Mouse (Mus musculus) midbrain, embryonic 16.5 days (tissue): ENCODE data around the gene Nmnat3. TPM values are rescaled to one million over a fixed set of nuclear protein-coding genes. Genes with fewer than 3 reads are reported as not detected.
"Not testable (repeated sequence)": the region's sequence is repeated elsewhere in the genome, so short reads cannot be mapped to it uniquely, and the experiment has no call there.

ENCODE experiments used
- ATAC-seq: fragments of 200-750 bp; cut with Nextera tagmentation; 2 replicates; pipeline ENCODE4 v1.8.0; 2017; ENCODE audit warnings: moderate TSS enrichment
- H3K27ac ChIP-seq: fragments of 300-500 bp; sonication (generic); 2 replicates; pipeline ENCODE4 v1.5.1; 2014; ENCODE audit warnings: mild to moderate bottlenecking, low read length, mixed read lengths
- H3K27me3 ChIP-seq: fragments of 300-500 bp; sonication (generic); 2 replicates; pipeline ENCODE4 v1.6.1; 2014; ENCODE audit warnings: low read depth, low read length, mixed read lengths; ENCODE audit not compliant: control insufficient read depth, insufficient read depth
- H3K36me3 ChIP-seq: fragments of 300-500 bp; sonication (generic); 2 replicates; pipeline ENCODE4 v1.6.1; 2014; ENCODE audit warnings: mild to moderate bottlenecking, low read length, moderate library complexity, mixed read lengths; ENCODE audit not compliant: control insufficient read depth, insufficient read depth
- H3K4me1 ChIP-seq: fragments of 300-500 bp; sonication (generic); 2 replicates; pipeline ENCODE4 v1.6.1; 2014; ENCODE audit warnings: mild to moderate bottlenecking, low read length, mixed read lengths; ENCODE audit not compliant: control insufficient read depth, insufficient read depth
- H3K4me2 ChIP-seq: fragments of 300-500 bp; sonication (generic); 2 replicates; pipeline ENCODE4 v1.6.1; 2014; ENCODE audit warnings: mild to moderate bottlenecking, low read length, mixed read lengths
- H3K4me3 ChIP-seq: fragments of 300-500 bp; sonication (generic); 2 replicates; pipeline ENCODE4 v1.5.1; 2014; ENCODE audit warnings: low read depth, mild to moderate bottlenecking, low read length, moderate library complexity, mixed read lengths
- H3K9ac ChIP-seq: fragments of 300-500 bp; sonication (generic); 2 replicates; pipeline ENCODE4 v1.6.1; 2014; ENCODE audit warnings: low read depth, low read length, mixed read lengths
- H3K9me3 ChIP-seq: fragments of 300-500 bp; sonication (generic); replicated peaks from 2 replicates; pipeline ENCODE4 v1.6.1; 2014; ENCODE audit warnings: mild to moderate bottlenecking, low read length, mixed read lengths; ENCODE audit not compliant: control insufficient read depth, poor library complexity, severe bottlenecking
- WGBS: fragments of 180-500 bp; shearing (Covaris S2); extraction: QIAGEN DNeasy Blood & Tissue Kit; methylation state at CpG from one replicate; pipeline ENCODE4 v1.1.7; 2014; 5-methylcytosine and 5-hydroxymethylcytosine counted together
- polyA plus RNA-seq: library from polyadenylated mRNA; unstranded; fragments of >200 nt; fragmentation: Nextera tagmentation; extraction: Ambion mirVana; gene quantifications from 2 replicates; pipeline ENCODE4 v1.2.1, GENCODE M21; 2015

The Nmnat3 gene
- polyA plus RNA-seq, result 0.98 and 1.1 TPM in 2 replicates

GRCm38 (mm10) chr9:98287135-98287534 lies at the start of gene Nmnat3:
Nmnat3 (plus strand) TSS chr9:98287435.
- H3K27me3 ChIP-seq, H3K27ac ChIP-seq, H3K36me3 ChIP-seq, H3K4me1 ChIP-seq, ATAC-seq, H3K4me2 ChIP-seq, H3K9me3 ChIP-seq, H3K4me3 ChIP-seq, H3K9ac ChIP-seq: not testable (repeated sequence)
- whole genome bisulfite sequencing, result 80% methylated on average over 6 of the region's 6 CpGs

DNA sequence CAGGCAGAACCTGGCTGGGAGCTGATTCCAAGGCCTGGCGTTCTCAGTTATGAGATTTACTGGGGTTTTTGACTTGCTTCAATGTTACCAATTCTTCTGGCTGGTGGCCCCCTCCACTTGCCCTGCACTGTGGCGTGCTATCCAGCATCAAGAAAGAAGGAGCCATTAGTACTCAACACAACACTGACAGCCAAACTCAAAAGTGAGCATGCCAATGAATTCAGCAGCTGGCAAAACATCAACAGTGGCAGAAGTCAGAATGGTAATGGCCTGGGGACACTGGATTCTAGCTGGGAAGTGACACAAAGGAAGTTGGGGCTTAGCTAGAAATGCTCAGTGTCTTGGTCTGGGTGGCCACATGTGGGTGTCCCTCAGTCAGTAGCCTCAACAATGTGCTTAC lies 43.8 kb upstream of the Nmnat3 start:
- WGBS, result 94% methylated on average over 2 of the region's 2 CpGs

GRCm38 (mm10) chr9:98244223-98244622 lies 43.0 kb upstream of the Nmnat3 start:
- no peak overlapping the region for H3K4me2 ChIP-seq
- no peaks in the 10 kb centered on the region for H3K27me3 ChIP-seq
- H3K4me3 ChIP-seq, result no peak overlapping the region
- H3K4me1 ChIP-seq, result no peaks in the 10 kb centered on the region
- ATAC-seq, result peak; percentile 64; the same call in 1 of the 2 replicates
- no peak overlapping the region for H3K9ac ChIP-seq
- no peaks in the 10 kb centered on the region for H3K9me3 ChIP-seq
- no peaks in the 10 kb centered on the region for H3K36me3 ChIP-seq
- H3K27ac ChIP-seq, result no peak overlapping the region
- WGBS, result 51% methylated on average over 2 of the region's 2 CpGs

More for the DNA sequence above, 43.8 kb upstream of the Nmnat3 start:
- Histone ChIP-seq H3K9me3 (no peaks in the 10 kb centered on the region), H3K4me3 (no peak overlapping the region), H3K36me3 (no peaks in the 10 kb centered on the region), H3K27ac (no peak overlapping the region), H3K4me2 (no peak overlapping the region), H3K4me1 (no peaks in the 10 kb centered on the region), H3K27me3 (no peaks in the 10 kb centered on the region), H3K9ac (no peak overlapping the region)
- ATAC-seq, result no peak

GRCm38 (mm10) chr9:98245226-98245625 lies 42.0 kb upstream of the Nmnat3 start:
- no peaks in the 10 kb centered on the region for H3K36me3 ChIP-seq
- no peak overlapping the region for H3K4me3 ChIP-seq
- ATAC-seq, result no peak
- H3K4me2 ChIP-seq, result no peak overlapping the region
- H3K9me3 ChIP-seq, result no peaks in the 10 kb centered on the region
- no peaks in the 10 kb centered on the region for H3K4me1 ChIP-seq
- no peaks in the 10 kb centered on the region for H3K27me3 ChIP-seq
- WGBS, result 86% methylated on average over 2 of the region's 2 CpGs
- H3K9ac ChIP-seq, result no peak overlapping the region
- H3K27ac ChIP-seq, result no peak overlapping the region

GRCm38 (mm10) chr9:98246351-98246750 lies 40.9 kb upstream of the Nmnat3 start:
- no peak overlapping the region for H3K27ac ChIP-seq
- no peaks in the 10 kb centered on the region for H3K36me3 ChIP-seq
- no peak overlapping the region for H3K4me2 ChIP-seq
- no peak overlapping the region for H3K9ac ChIP-seq
- whole genome bisulfite sequencing, result 88% methylated on average over 1 of the region's 1 CpGs
- H3K9me3 ChIP-seq, result no peaks in the 10 kb centered on the region
- H3K4me3 ChIP-seq, result no peak overlapping the region
- H3K4me1 ChIP-seq, result no peaks in the 10 kb centered on the region
- H3K27me3 ChIP-seq, result no peaks in the 10 kb centered on the region
- ATAC-seq, result no peak

- no peaks in the 10 kb centered on the region for H3K4me1 ChIP-seq
- H3K27me3 ChIP-seq, result no peaks in the 10 kb centered on the region
- no peak overlapping the region for H3K4me3 ChIP-seq
- H3K9ac ChIP-seq, result no peak overlapping the region
- no peak for ATAC-seq
- H3K27ac ChIP-seq, result no peak overlapping the region
- H3K4me2 ChIP-seq, result no peak overlapping the region
- no peaks in the 10 kb centered on the region for H3K9me3 ChIP-seq
- 80% methylated on average over 8 of the region's 8 CpGs for WGBS
- no peaks in the 10 kb centered on the region for H3K36me3 ChIP-seq
Measured at GRCm38 (mm10) chr9:98260210-98260609, 27.0 kb upstream of the Nmnat3 start.

DNA sequence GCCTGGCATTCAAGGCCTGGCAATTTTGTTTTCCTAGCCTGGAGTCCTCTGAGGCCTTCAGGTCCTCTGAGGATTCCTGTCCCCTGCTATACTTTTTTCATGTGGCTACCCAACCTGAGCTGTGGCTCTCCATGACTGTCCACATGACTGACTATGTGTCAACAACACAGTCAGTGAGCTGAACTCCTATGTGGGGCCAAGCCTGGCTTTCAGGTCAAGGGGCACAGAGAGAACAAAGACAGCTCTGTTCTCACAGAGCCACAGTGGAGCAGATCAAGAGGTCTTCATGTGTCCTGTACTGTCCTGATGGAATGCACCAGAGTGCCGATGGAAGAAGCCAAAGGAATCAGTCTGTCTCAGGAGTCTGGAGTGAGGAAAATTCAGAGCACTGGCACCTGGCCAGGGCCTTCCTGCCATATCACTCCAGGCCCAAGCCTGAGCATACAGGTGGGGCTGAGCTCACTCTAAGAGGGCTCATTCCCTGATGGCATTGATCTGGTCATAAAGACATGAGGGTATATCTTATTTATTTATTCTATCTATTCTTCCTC lies 25.7 kb upstream of the Nmnat3 start:
- 41% methylated on average over 1 of the region's 1 CpGs for WGBS
- Histone ChIP-seq H3K27me3 (no peaks in the 10 kb centered on the region), H3K9me3 (no peaks in the 10 kb centered on the region), H3K27ac (no peak overlapping the region), H3K9ac (no peak overlapping the region), H3K4me3 (no peak overlapping the region), H3K4me2 (no peak overlapping the region), H3K4me1 (no peaks in the 10 kb centered on the region), H3K36me3 (no peaks in the 10 kb centered on the region)
- ATAC-seq, result no peak

DNA sequence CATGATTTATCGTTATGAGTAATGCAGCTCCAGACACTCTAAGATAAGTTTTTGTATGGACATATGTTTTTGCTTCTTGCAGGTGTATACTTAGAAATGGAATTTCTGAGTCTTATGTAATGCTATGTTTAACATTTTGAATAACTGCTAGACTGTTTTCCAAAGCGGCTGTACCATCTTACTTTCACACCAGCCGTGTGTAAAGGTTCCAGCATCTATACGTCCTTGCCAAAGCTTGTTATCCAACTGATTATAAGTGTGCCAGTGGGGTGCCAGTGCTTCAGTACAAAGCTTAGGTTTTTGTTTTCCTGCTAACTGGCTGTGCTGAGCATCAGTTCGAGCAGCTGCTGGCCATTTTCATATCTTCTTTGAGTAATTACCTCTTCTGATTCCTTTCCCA lies 22.3 kb upstream of the Nmnat3 start:
- WGBS, result 68% methylated on average over 5 of the region's 5 CpGs
- H3K27ac ChIP-seq, result no peak overlapping the region
- H3K4me2 ChIP-seq, result no peak overlapping the region
- no peaks in the 10 kb centered on the region for H3K9me3 ChIP-seq
- H3K4me1 ChIP-seq, result no peaks in the 10 kb centered on the region
- no peak overlapping the region for H3K4me3 ChIP-seq
- no peak overlapping the region for H3K9ac ChIP-seq
- no peak for ATAC-seq
- H3K36me3 ChIP-seq, result no peaks in the 10 kb centered on the region
- H3K27me3 ChIP-seq, result no peaks in the 10 kb centered on the region

GRCm38 (mm10) chr9:98272734-98273133 lies 14.5 kb upstream of the Nmnat3 start:
- Histone ChIP-seq H3K9me3 (no peaks in the 10 kb centered on the region), H3K9ac (no peak overlapping the region), H3K4me2 (no peak overlapping the region), H3K36me3 (no peaks in the 10 kb centered on the region), H3K4me3 (no peak overlapping the region), H3K4me1 (no peaks in the 10 kb centered on the region), H3K27ac (no peak overlapping the region), H3K27me3 (peaks cover 13% of the 10 kb centered on the region)
- WGBS, result 61% methylated on average over 5 of the region's 5 CpGs
- no peak for ATAC-seq
